Mouse (Mus musculus): ENCODE results near the gene Sept11.

- TF ChIP-seq CTCF (IDR thresholded peaks at IDR 0.05; ENCODE audit: borderline replicate concordance, insufficient read depth, low read depth, low read length) (no peak), POLR2A (IDR thresholded peaks at IDR 0.05; ENCODE audit: borderline replicate concordance, insufficient read depth, low read length) (no peak)
Observed at GRCm38 (mm10) chr5:93201181-93201580, 107.9 kb downstream of the Sept11 start.
